Mouse (Mus musculus) liver, adult 2 months (tissue): ENCODE measurements around the gene Tnni3.

Experiments used
- CTCF ChIP-seq: fragments of 200-500 bp; IDR thresholded peaks from 2 replicates; pipeline ENCODE4 v1.5.1; 2011; ENCODE audit warnings: low read depth, low read length, control low read depth
- POLR2A ChIP-seq: fragments of 200-500 bp; IDR thresholded peaks from 2 replicates; pipeline ENCODE4 v1.6.1; 2011; ENCODE audit warnings: low read length, control low read depth; ENCODE audit not compliant: insufficient read depth; ENCODE audit errors: extremely low read depth

DNA sequence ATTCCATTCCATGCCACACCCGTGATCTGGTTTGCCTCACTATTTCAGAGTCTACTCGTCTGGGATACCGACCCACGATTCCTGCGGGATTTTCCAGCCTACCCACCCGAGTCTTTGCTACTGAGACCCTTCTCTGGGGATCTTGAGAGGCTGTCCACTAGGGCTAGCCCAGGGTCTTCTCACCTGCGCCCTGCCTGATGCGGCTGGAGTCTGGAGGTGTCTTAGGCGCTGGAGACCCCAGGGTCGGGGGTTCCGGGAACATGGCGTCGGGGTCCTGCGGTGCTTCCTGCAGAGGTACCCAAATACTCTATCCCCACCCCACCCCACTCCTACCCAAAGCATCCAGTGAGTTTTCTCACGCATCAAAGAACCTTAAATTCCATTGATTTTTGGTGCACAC, 22.0 kb upstream of the Tnni3 start:
- TF ChIP-seq CTCF: no peak
- TF ChIP-seq POLR2A: no peak
